Mouse (Mus musculus): ENCODE results near the gene Ctse. TPM values are rescaled to one million over a fixed set of nuclear protein-coding genes. Genes with fewer than 3 reads are reported as not detected.
A peak's percentile ranks its signal among the peaks of the same experiment; 100 is the strongest.

The Ctse gene
- total and polyA plus RNA-seq, 3 experiments: 55.2 to 92.7 TPM; not detected in 1

- H3K4me1 ChIP-seq (ENCODE audit: control insufficient read depth in 1 of 2, insufficient read depth in 2 of 2, low read length in 2 of 2): peaks cover 13 to 15% of the 10 kb centered on the region in 2 experiments
- H3K27ac ChIP-seq (ENCODE audit: control insufficient read depth, low read depth, low read length): no peak overlapping the region
- H3K79me2 ChIP-seq (ENCODE audit: control insufficient read depth, insufficient read depth, low read length, poor library complexity): peaks cover 4% of the 10 kb centered on the region; the same call in 1 of the 2 replicates
- no peaks in the 10 kb centered on the region for H3K27me3 ChIP-seq (ENCODE audit: control insufficient read depth in 1 of 2, insufficient read depth in 2 of 2, low read length in 2 of 2)
- peaks cover 0 to 17% of the 10 kb centered on the region in 2 experiments; a peak in 2 of 4 replicates for H3K36me3 ChIP-seq (ENCODE audit: control insufficient read depth in 1 of 2, insufficient read depth in 2 of 2, low read length in 2 of 2)
- peak overlapping the region in 1 of 2 experiments; percentile 24; a peak in 1 of 4 replicates for H3K4me3 ChIP-seq (ENCODE audit: control insufficient read depth in 1 of 2, insufficient read depth in 1 of 2, low read depth in 2 of 2, low read length in 2 of 2)
- no peak for TF ChIP-seq UBTF (IDR thresholded peaks at IDR 0.05; ENCODE audit: borderline replicate concordance, insufficient read depth, low read depth, low read length)
- no peak; the same call in 1 of the 2 replicates for TF ChIP-seq GATA1 (IDR thresholded peaks at IDR 0.05; ENCODE audit: low read depth, low read length)
- TF ChIP-seq SMC3 (IDR thresholded peaks at IDR 0.05; ENCODE audit: low read depth, low read length): no peak
- TF ChIP-seq RAD21 (IDR thresholded peaks at IDR 0.05; ENCODE audit: low read depth, low read length): no peak
- no peak for TF ChIP-seq ZMIZ1 (IDR thresholded peaks at IDR 0.05; ENCODE audit: low read depth, low read length)
- no peak for TF ChIP-seq MYC (IDR thresholded peaks at IDR 0.05; ENCODE audit: low read depth, low read length)
- TF ChIP-seq ELF1 (IDR thresholded peaks at IDR 0.05; ENCODE audit: low read depth, low read length): no peak
- no peak for TF ChIP-seq NRF1 (IDR thresholded peaks at IDR 0.05; ENCODE audit: insufficient read depth, low read depth, low read length, poor library complexity, severe bottlenecking)
- TF ChIP-seq MEF2A (IDR thresholded peaks at IDR 0.05; ENCODE audit: extremely low read depth, insufficient replicate concordance, low read depth, low read length, poor library complexity, severe bottlenecking): no peak
- TF ChIP-seq CHD1 (IDR thresholded peaks at IDR 0.05; ENCODE audit: low read depth, low read length): no peak
- TF ChIP-seq BHLHE40 (IDR thresholded peaks at IDR 0.05; ENCODE audit: borderline replicate concordance, low read depth, low read length): no peak
- TF ChIP-seq EP300 (IDR thresholded peaks at IDR 0.05; ENCODE audit: low read depth in 1 of 2, low read length in 2 of 2): no peak
- no peak for TF ChIP-seq ZC3H11A (IDR thresholded peaks at IDR 0.05; ENCODE audit: low read depth, low read length)
- TF ChIP-seq SIN3A (IDR thresholded peaks at IDR 0.05; ENCODE audit: low read length): no peak
- no peak for TF ChIP-seq POLR2AphosphoS5 (IDR thresholded peaks at IDR 0.05; ENCODE audit: borderline replicate concordance, low read depth, low read length)
- TF ChIP-seq ZNF384 (IDR thresholded peaks at IDR 0.05; ENCODE audit: low read depth, low read length): no peak
- no peak for TF ChIP-seq TAL1 (IDR thresholded peaks at IDR 0.05; ENCODE audit: low read length)
- no peak for TF ChIP-seq MAX (IDR thresholded peaks at IDR 0.05; ENCODE audit: low read length)
- TF ChIP-seq HCFC1 (IDR thresholded peaks at IDR 0.05; ENCODE audit: low read depth, low read length): no peak
- no peak for TF ChIP-seq KAT2A (conservative IDR thresholded peaks at IDR 0.05; ENCODE audit: low read depth, low read length)
- no peak for DNase-seq (ENCODE audit: low read depth, low spot score)
- no peak overlapping the region for H3K9ac ChIP-seq (ENCODE audit: control insufficient read depth, low read depth, low read length, poor library complexity, severe bottlenecking)
- no peaks in the 10 kb centered on the region for H3K9me3 ChIP-seq (replicated peaks; ENCODE audit: insufficient read depth, low read length)
These were observed 2.0 kb downstream of the Ctse start for GRCm38 (mm10) chr1:131640062-131640461.

GRCm38 (mm10) chr1:131641565-131641964 lies 3.5 kb downstream of the Ctse start:
- H3K79me2 ChIP-seq (ENCODE audit: control insufficient read depth, insufficient read depth, low read length, poor library complexity): peaks cover 4% of the 10 kb centered on the region; the same call in 1 of the 2 replicates
- peaks cover 0 to 17% of the 10 kb centered on the region in 2 experiments; a peak in 2 of 4 replicates for H3K36me3 ChIP-seq (ENCODE audit: control insufficient read depth in 1 of 2, insufficient read depth in 2 of 2, low read length in 2 of 2)
- no peak overlapping the region for H3K9ac ChIP-seq (ENCODE audit: control insufficient read depth, low read depth, low read length, poor library complexity, severe bottlenecking)
- no peaks in the 10 kb centered on the region for H3K9me3 ChIP-seq (replicated peaks; ENCODE audit: insufficient read depth, low read length)
- no peak for DNase-seq (ENCODE audit: low read depth, low spot score)
- H3K27ac ChIP-seq (ENCODE audit: control insufficient read depth, low read depth, low read length): no peak overlapping the region
- H3K4me1 ChIP-seq (ENCODE audit: control insufficient read depth in 1 of 2, insufficient read depth in 2 of 2, low read length in 2 of 2): peaks cover 13 to 15% of the 10 kb centered on the region in 2 experiments
- no peak overlapping the region for H3K4me3 ChIP-seq (ENCODE audit: control insufficient read depth in 1 of 2, insufficient read depth in 1 of 2, low read depth in 2 of 2, low read length in 2 of 2)
- TF ChIP-seq EP300 (IDR thresholded peaks at IDR 0.05; ENCODE audit: low read depth in 1 of 2, low read length in 2 of 2): no peak
- no peak for TF ChIP-seq ETS1 (IDR thresholded peaks at IDR 0.05; ENCODE audit: low read depth, low read length)
- no peak for TF ChIP-seq POLR2AphosphoS2 (IDR thresholded peaks at IDR 0.05; ENCODE audit: low read length)
- TF ChIP-seq RCOR1 (IDR thresholded peaks at IDR 0.05; ENCODE audit: low read depth, low read length): no peak
- TF ChIP-seq MYC (IDR thresholded peaks at IDR 0.05; ENCODE audit: low read depth, low read length): no peak
- no peak for TF ChIP-seq CHD1 (IDR thresholded peaks at IDR 0.05; ENCODE audit: low read depth, low read length)
- TF ChIP-seq SMC3 (IDR thresholded peaks at IDR 0.05; ENCODE audit: low read depth, low read length): no peak
- no peak for TF ChIP-seq HCFC1 (IDR thresholded peaks at IDR 0.05; ENCODE audit: low read depth, low read length)
- H3K27me3 ChIP-seq (ENCODE audit: control insufficient read depth in 1 of 2, insufficient read depth in 2 of 2, low read length in 2 of 2): no peaks in the 10 kb centered on the region

All from MEL (cell line).